Mouse (Mus musculus) heart, adult 8-10 months (tissue): ENCODE results near the gene Fgf23. TPM values are rescaled to one million over a fixed set of nuclear protein-coding genes. Genes with fewer than 3 reads are reported as not detected.

Experiments
- DNase-seq: peaks from one replicate; pipeline ENCODE4 v3.0.0; 2022; ENCODE audit warnings: low spot score
- total RNA-seq, 4 experiments: library from RNA; stranded (reverse); gene quantifications; 2 replicates each; pipeline ENCODE4 v1.2.4; 2022

Gene Fgf23
- not detected for total RNA-seq

GRCm38 (mm10) chr6:127072817-127073216 lies at the start of gene Fgf23:
TSS of gene Fgf23 (plus strand) at chr6:127072902.
- no peak for DNase-seq

GRCm38 (mm10) chr6:127024836-127025235 lies 47.9 kb upstream of the Fgf23 start:
- DNase-seq, result peak; percentile 50

- no peak for DNase-seq
Observed at GRCm38 (mm10) chr6:127034760-127035159, 37.9 kb upstream of the Fgf23 start.

GRCm38 (mm10) chr6:127044909-127045308 lies 27.8 kb upstream of the Fgf23 start:
- no peak for DNase-seq

GRCm38 (mm10) chr6:127050847-127051246 lies 21.9 kb upstream of the Fgf23 start:
- DNase-seq, result no peak

GRCm38 (mm10) chr6:127056990-127057588 lies 15.6 kb upstream of the Fgf23 start:
- no peak for DNase-seq

- DNase-seq, result no peak
Observed at GRCm38 (mm10) chr6:127059975-127060374, 12.7 kb upstream of the Fgf23 start.

GRCm38 (mm10) chr6:127063915-127064314 lies 8.8 kb upstream of the Fgf23 start:
- no peak for DNase-seq

- no peak for DNase-seq
Observed at GRCm38 (mm10) chr6:127064815-127065214, 7.9 kb upstream of the Fgf23 start.

- DNase-seq, result no peak
Observed at GRCm38 (mm10) chr6:127079867-127080731, 7.4 kb downstream of the Fgf23 start.

- no peak for DNase-seq
Observed at GRCm38 (mm10) chr6:127081820-127082219, 9.1 kb downstream of the Fgf23 start.

- DNase-seq, result peak; percentile 36
Observed at GRCm38 (mm10) chr6:127086739-127087138, 14.0 kb downstream of the Fgf23 start.

- DNase-seq, result no peak
Observed at GRCm38 (mm10) chr6:127094565-127094964, 21.9 kb downstream of the Fgf23 start.

GRCm38 (mm10) chr6:127103506-127104275 lies 31.0 kb downstream of the Fgf23 start:
- DNase-seq, result no peak

GRCm38 (mm10) chr6:127104396-127105029 lies 31.8 kb downstream of the Fgf23 start:
- DNase-seq, result no peak

- no peak for DNase-seq
Observed at GRCm38 (mm10) chr6:127105107-127105506, 32.4 kb downstream of the Fgf23 start.

GRCm38 (mm10) chr6:127106189-127106588 lies 33.5 kb downstream of the Fgf23 start:
- DNase-seq, result peak; percentile 50

- no peak for DNase-seq
Observed at GRCm38 (mm10) chr6:127106726-127107125, 34.0 kb downstream of the Fgf23 start.

- no peak for DNase-seq
Observed at GRCm38 (mm10) chr6:127107413-127107812, 34.7 kb downstream of the Fgf23 start.

GRCm38 (mm10) chr6:127108368-127109060 lies 35.8 kb downstream of the Fgf23 start:
- no peak for DNase-seq

GRCm38 (mm10) chr6:127109402-127109930 lies 36.8 kb downstream of the Fgf23 start, which contains the start of gene Tigar:
TSS of gene Tigar (minus strand) at chr6:127109557.
- DNase-seq, result peak; percentile 92
